Mouse (Mus musculus): ENCODE results near the gene Col5a2. TPM values are rescaled to one million over a fixed set of nuclear protein-coding genes. Genes with fewer than 3 reads are reported as not detected.

The Col5a2 gene
- polyA plus RNA-seq, 2 experiments: 180 to 182 TPM

GRCm38 (mm10) chr1:45495025-45495424, 8.1 kb downstream of the Col5a2 start:
- WGBS: 77% methylated on average over 2 of the region's 2 CpGs
- no peak for ATAC-seq (ENCODE audit: low FRiP score, low read depth)
- H3K9ac ChIP-seq (ENCODE audit: low read depth, low read length, severe bottlenecking): no peak overlapping the region

GRCm38 (mm10) chr1:45492130-45492723, 10.9 kb downstream of the Col5a2 start:
- H3K27me3 ChIP-seq (ENCODE audit: control insufficient read depth, insufficient read depth, low read length): no peaks in the 10 kb centered on the region
- H3K4me3 ChIP-seq (replicated peaks; ENCODE audit: low read length): no peak overlapping the region
- WGBS: 78% methylated on average over 4 of the region's 4 CpGs
- no peak for TF ChIP-seq POLR2A (IDR thresholded peaks at IDR 0.05; ENCODE audit: borderline replicate concordance, extremely low read depth, insufficient read depth, insufficient read length)
- ATAC-seq (ENCODE audit: low FRiP score, low read depth) (no peak), DNase-seq (ENCODE audit: low spot score) (no peak)
- H3K9me3 ChIP-seq (ENCODE audit: control insufficient read depth, low read length): no peaks in the 10 kb centered on the region
- no peak overlapping the region for H3K27ac ChIP-seq (replicated peaks; ENCODE audit: low read depth, low read length)
- no peaks in the 10 kb centered on the region for H3K36me3 ChIP-seq (ENCODE audit: control insufficient read depth, insufficient read depth, low read length)
- no peak overlapping the region for H3K4me2 ChIP-seq (replicated peaks; ENCODE audit: low read depth, low read length, severe bottlenecking)
- no peak overlapping the region for H3K9ac ChIP-seq (ENCODE audit: low read depth, low read length, severe bottlenecking)
- H3K4me1 ChIP-seq (ENCODE audit: control insufficient read depth, insufficient read depth, low read length): 0 out of 2 replicates have a peak, but pooled peaks cover 2% of the 10 kb centered on the region

More at GRCm38 (mm10) chr1:45495025-45495424, 8.1 kb downstream of the Col5a2 start:
- Histone ChIP-seq H3K36me3 (ENCODE audit: control insufficient read depth, insufficient read depth, low read length) (0 out of 2 replicates have a peak, but pooled peaks cover 4% of the 10 kb centered on the region), H3K4me3 (replicated peaks; ENCODE audit: low read length) (no peak overlapping the region), H3K27me3 (ENCODE audit: control insufficient read depth, insufficient read depth, low read length) (no peaks in the 10 kb centered on the region), H3K4me1 (ENCODE audit: control insufficient read depth, insufficient read depth, low read length) (0 out of 2 replicates have a peak, but pooled peaks cover 2% of the 10 kb centered on the region), H3K9me3 (ENCODE audit: control insufficient read depth, low read length) (no peaks in the 10 kb centered on the region), H3K4me2 (replicated peaks; ENCODE audit: low read depth, low read length, severe bottlenecking) (no peak overlapping the region), H3K27ac (replicated peaks; ENCODE audit: low read depth, low read length) (no peak overlapping the region)
- TF ChIP-seq POLR2A (IDR thresholded peaks at IDR 0.05; ENCODE audit: borderline replicate concordance, extremely low read depth, insufficient read depth, insufficient read length): no peak
- no peak for DNase-seq (ENCODE audit: low spot score)

GRCm38 (mm10) chr1:45490451-45490850, 12.6 kb downstream of the Col5a2 start:
- 71% methylated on average over 1 of the region's 1 CpGs for WGBS

GRCm38 (mm10) chr1:45488291-45488690, 14.8 kb downstream of the Col5a2 start:
- no peak for ATAC-seq (ENCODE audit: low FRiP score, low read depth)

More at GRCm38 (mm10) chr1:45490451-45490850, 12.6 kb downstream of the Col5a2 start:
- Histone ChIP-seq H3K9me3 (ENCODE audit: control insufficient read depth, low read length) (no peaks in the 10 kb centered on the region), H3K9ac (ENCODE audit: low read depth, low read length, severe bottlenecking) (no peak overlapping the region), H3K4me1 (ENCODE audit: control insufficient read depth, insufficient read depth, low read length) (0 out of 2 replicates have a peak, but pooled peaks cover 2% of the 10 kb centered on the region), H3K36me3 (ENCODE audit: control insufficient read depth, insufficient read depth, low read length) (no peaks in the 10 kb centered on the region), H3K27me3 (ENCODE audit: control insufficient read depth, insufficient read depth, low read length) (no peaks in the 10 kb centered on the region), H3K4me3 (replicated peaks; ENCODE audit: low read length) (no peak overlapping the region), H3K4me2 (replicated peaks; ENCODE audit: low read depth, low read length, severe bottlenecking) (no peak overlapping the region), H3K27ac (replicated peaks; ENCODE audit: low read depth, low read length) (no peak overlapping the region)
- ATAC-seq (ENCODE audit: low FRiP score, low read depth): no peak
- no peak for DNase-seq (ENCODE audit: low spot score)
- TF ChIP-seq POLR2A (IDR thresholded peaks at IDR 0.05; ENCODE audit: borderline replicate concordance, extremely low read depth, insufficient read depth, insufficient read length): no peak

GRCm38 (mm10) chr1:45483001-45483400, 20.1 kb downstream of the Col5a2 start:
- no peak overlapping the region for H3K4me2 ChIP-seq (replicated peaks; ENCODE audit: low read depth, low read length, severe bottlenecking)
- no peaks in the 10 kb centered on the region for H3K27me3 ChIP-seq (ENCODE audit: control insufficient read depth, insufficient read depth, low read length)
- 50% methylated on average over 4 of the region's 4 CpGs for WGBS
- no peak overlapping the region for H3K9ac ChIP-seq (ENCODE audit: low read depth, low read length, severe bottlenecking)
- ATAC-seq (ENCODE audit: low FRiP score, low read depth) (peak; percentile 54), DNase-seq (ENCODE audit: low spot score) (peak; percentile 67)
- H3K36me3 ChIP-seq (ENCODE audit: control insufficient read depth, insufficient read depth, low read length): no peaks in the 10 kb centered on the region
- H3K4me1 ChIP-seq (ENCODE audit: control insufficient read depth, insufficient read depth, low read length): peaks cover 9% of the 10 kb centered on the region
- H3K9me3 ChIP-seq (ENCODE audit: control insufficient read depth, low read length): no peaks in the 10 kb centered on the region
- no peak overlapping the region for H3K4me3 ChIP-seq (replicated peaks; ENCODE audit: low read length)
- no peak overlapping the region for H3K27ac ChIP-seq (replicated peaks; ENCODE audit: low read depth, low read length)
- TF ChIP-seq POLR2A (IDR thresholded peaks at IDR 0.05; ENCODE audit: borderline replicate concordance, extremely low read depth, insufficient read depth, insufficient read length): no peak

More at GRCm38 (mm10) chr1:45488291-45488690, 14.8 kb downstream of the Col5a2 start:
- WGBS: 93% methylated on average over 1 of the region's 1 CpGs
- no peak for TF ChIP-seq POLR2A (IDR thresholded peaks at IDR 0.05; ENCODE audit: borderline replicate concordance, extremely low read depth, insufficient read depth, insufficient read length)
- H3K4me2 ChIP-seq (replicated peaks; ENCODE audit: low read depth, low read length, severe bottlenecking): no peak overlapping the region
- no peak overlapping the region for H3K9ac ChIP-seq (ENCODE audit: low read depth, low read length, severe bottlenecking)
- H3K4me1 ChIP-seq (ENCODE audit: control insufficient read depth, insufficient read depth, low read length): peaks cover 2% of the 10 kb centered on the region; the same call in 1 of the 2 replicates
- no peak for DNase-seq (ENCODE audit: low spot score)
- no peaks in the 10 kb centered on the region for H3K27me3 ChIP-seq (ENCODE audit: control insufficient read depth, insufficient read depth, low read length)
- H3K9me3 ChIP-seq (ENCODE audit: control insufficient read depth, low read length): no peaks in the 10 kb centered on the region
- no peak overlapping the region for H3K4me3 ChIP-seq (replicated peaks; ENCODE audit: low read length)
- H3K36me3 ChIP-seq (ENCODE audit: control insufficient read depth, insufficient read depth, low read length): no peaks in the 10 kb centered on the region
- no peak overlapping the region for H3K27ac ChIP-seq (replicated peaks; ENCODE audit: low read depth, low read length)
